Mouse (Mus musculus) forelimb bud, embryonic 11.5 days (tissue): ENCODE data around the gene Krcc1.
"Not testable (repeated sequence)": the region's sequence is repeated elsewhere in the genome, so short reads cannot be mapped to it uniquely, and the experiment has no call there.

ENCODE experiments used
- DNase-seq: peaks from one replicate; pipeline ENCODE4 v3.0.0-alpha.2; 2012; ENCODE audit warnings: low read depth, low spot score

The Krcc1 gene

GRCm38 (mm10) chr6:71331491-71331890, 60.0 kb downstream of the Krcc1 start:
- DNase-seq, result not testable (repeated sequence)

GRCm38 (mm10) chr6:71332236-71332965, 60.9 kb downstream of the Krcc1 start:
- no peak for DNase-seq

DNA sequence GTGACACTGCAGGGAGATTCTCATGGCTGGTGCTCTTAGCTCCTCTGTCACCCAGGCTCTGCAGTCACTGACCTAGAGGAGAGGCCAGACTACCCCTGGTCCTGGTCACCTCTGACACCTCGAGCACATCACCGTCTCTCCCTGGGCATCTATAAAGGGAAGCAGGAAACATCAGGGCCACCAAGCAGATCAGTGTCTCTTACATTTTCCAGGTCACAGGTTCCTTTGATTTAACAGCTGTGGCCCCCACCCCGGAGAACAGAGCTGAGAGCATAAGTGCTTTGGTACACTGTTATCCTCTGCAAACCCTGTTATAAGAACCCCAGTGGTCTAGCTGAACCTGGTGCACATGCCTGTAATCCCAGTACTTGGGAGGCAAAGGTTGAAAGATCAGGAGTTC, 61.6 kb downstream of the Krcc1 start:
- no peak for DNase-seq

GRCm38 (mm10) chr6:71333578-71334273, 62.2 kb downstream of the Krcc1 start:
- DNase-seq, result no peak
